Mouse (Mus musculus) adrenal gland, postnatal 0 days (tissue): Measurements from ENCODE around the gene Gm2035. TPM values are rescaled to one million over a fixed set of nuclear protein-coding genes. Genes with fewer than 3 reads are reported as not detected.

Experiments used
- polyA plus RNA-seq: library from polyadenylated mRNA; unstranded; fragments of >200 nt; fragmentation: Nextera tagmentation; extraction: Ambion mirVana; gene quantifications from 2 replicates; pipeline ENCODE4 v1.2.1, GENCODE M21; 2015

Gene Gm2035
- not detected in 2 replicates for polyA plus RNA-seq

GRCm38 (mm10) chr12:87919721-87920120 lies at the start of gene Gm2035:
TSS of gene Gm2035 (minus strand) at chr12:87919857.

GRCm38 (mm10) chr12:87953780-87954179 lies 34.1 kb upstream of the Gm2035 start, which contains the start of gene Gm2042:
TSS of gene Gm2042 (plus strand) at chr12:87954080.

GRCm38 (mm10) chr12:87895070-87895469 lies 24.6 kb downstream of the Gm2035 start, which contains the start of gene Gm2022:
TSS of gene Gm2022 (plus strand) at chr12:87895370.

GRCm38 (mm10) chr12:87873772-87874171 lies 45.9 kb downstream of the Gm2035 start, which contains the start of gene Gm2016:
TSS of gene Gm2016 (plus strand) at chr12:87874072.

Other genes with a start within 250 kb of the Gm2035 start
- gene Gm21319, start 144.1 kb downstream of the Gm2035 start, polyA plus RNA-seq, result not detected in 2 replicates
- gene Gm21936, start 124.3 kb downstream of the Gm2035 start, polyA plus RNA-seq, result not detected in 2 replicates
- not detected in 2 replicates for gene BB287469, start 103.3 kb downstream of the Gm2035 start, polyA plus RNA-seq
- gene Gm2001, start 77.5 kb downstream of the Gm2035 start, polyA plus RNA-seq, result not detected in 2 replicates
- not detected in 2 replicates for gene Gm2016, start 45.8 kb downstream of the Gm2035 start, polyA plus RNA-seq
- gene Gm2022, start 24.5 kb downstream of the Gm2035 start, polyA plus RNA-seq, result not detected in 2 replicates
- not detected in 2 replicates for gene Gm2042, start 34.2 kb upstream of the Gm2035 start, polyA plus RNA-seq
- gene Gm2075, start 92.0 kb upstream of the Gm2035 start, polyA plus RNA-seq, result not detected in 2 replicates
- not detected in 2 replicates for gene Gm6803, start 98.9 kb upstream of the Gm2035 start, polyA plus RNA-seq
- not detected in 2 replicates for gene Gm2056, start 107.1 kb upstream of the Gm2035 start, polyA plus RNA-seq
- not detected in 2 replicates for gene Gm16368, start 163.8 kb upstream of the Gm2035 start, polyA plus RNA-seq